Mouse (Mus musculus) neural tube, embryonic 13.5 days (tissue): ENCODE measurements at regions not wholly inside any gene's neighbourhood (a gene's known extent, or its start where the extent isn't known, plus 50 kb on each side); places are given as distances from the start of the nearest gene placed in this dataset.
"Not testable (repeated sequence)": the region's sequence is repeated elsewhere in the genome, so short reads cannot be mapped to it uniquely, and the experiment has no call there.

Source experiments
- ATAC-seq: fragments of 200-750 bp; cut with Nextera tagmentation; 2 replicates; pipeline ENCODE4 v1.8.0; 2017; ENCODE audit warnings: low read depth, mild to moderate bottlenecking, moderate TSS enrichment, moderate library complexity
- H3K27ac ChIP-seq: fragments of 300-500 bp; sonication (generic); replicated peaks from 2 replicates; pipeline ENCODE4 v1.5.1; 2015; ENCODE audit warnings: moderate library complexity, mild to moderate bottlenecking, inconsistent platforms
- H3K27me3 ChIP-seq: fragments of 300-500 bp; sonication (generic); 2 replicates; pipeline ENCODE4 v1.6.1; 2015; ENCODE audit warnings: mild to moderate bottlenecking, inconsistent platforms
- H3K36me3 ChIP-seq: fragments of 300-500 bp; sonication (generic); 2 replicates; pipeline ENCODE4 v1.6.1; 2015; ENCODE audit warnings: mild to moderate bottlenecking, inconsistent platforms
- H3K4me1 ChIP-seq: fragments of 300-500 bp; sonication (generic); replicated peaks from 2 replicates; pipeline ENCODE4 v1.6.1; 2015; ENCODE audit warnings: inconsistent platforms
- H3K4me2 ChIP-seq: fragments of 300-500 bp; sonication (generic); 2 replicates; pipeline ENCODE4 v1.6.1; 2015; ENCODE audit warnings: inconsistent platforms, mild to moderate bottlenecking, moderate library complexity
- H3K4me3 ChIP-seq: fragments of 300-500 bp; sonication (generic); 2 replicates; pipeline ENCODE4 v1.5.1; 2015; ENCODE audit warnings: mild to moderate bottlenecking, inconsistent platforms
- H3K9ac ChIP-seq: fragments of 300-500 bp; sonication (generic); 2 replicates; pipeline ENCODE4 v1.6.1; 2015; ENCODE audit warnings: moderate library complexity, mild to moderate bottlenecking, inconsistent platforms
- H3K9me3 ChIP-seq: fragments of 300-500 bp; sonication (generic); 2 replicates; pipeline ENCODE4 v1.6.1; 2016; ENCODE audit warnings: inconsistent platforms
- WGBS: fragments of 180-500 bp; shearing (Covaris S2); methylation state at CpG from one replicate; pipeline ENCODE4 v1.1.7; 2015; 5-methylcytosine and 5-hydroxymethylcytosine counted together

DNA sequence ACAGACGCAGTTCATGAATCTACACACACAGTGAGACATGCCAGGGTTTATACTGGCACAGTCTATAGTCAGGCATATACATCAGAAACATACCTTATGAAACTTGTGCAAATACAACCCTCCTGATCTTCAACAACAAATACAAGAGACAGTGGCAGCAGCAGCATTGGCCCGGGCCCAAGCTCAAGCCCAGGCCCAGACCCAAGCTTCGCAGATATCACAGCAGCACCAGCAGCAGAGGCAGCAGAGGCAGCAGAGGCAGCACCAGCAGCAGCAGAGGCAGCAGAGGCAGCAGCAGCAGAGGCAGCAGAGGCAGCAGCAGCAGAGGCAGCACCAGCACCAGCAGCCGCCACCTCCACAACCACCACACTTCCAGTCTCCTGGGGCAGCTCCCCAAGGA is 80.0 kb downstream of the Samd9l start:
- ATAC-seq, result no peak
- no peaks in the 10 kb centered on the region for H3K4me1 ChIP-seq
- WGBS, result 93% methylated on average over 4 of the region's 4 CpGs

DNA sequence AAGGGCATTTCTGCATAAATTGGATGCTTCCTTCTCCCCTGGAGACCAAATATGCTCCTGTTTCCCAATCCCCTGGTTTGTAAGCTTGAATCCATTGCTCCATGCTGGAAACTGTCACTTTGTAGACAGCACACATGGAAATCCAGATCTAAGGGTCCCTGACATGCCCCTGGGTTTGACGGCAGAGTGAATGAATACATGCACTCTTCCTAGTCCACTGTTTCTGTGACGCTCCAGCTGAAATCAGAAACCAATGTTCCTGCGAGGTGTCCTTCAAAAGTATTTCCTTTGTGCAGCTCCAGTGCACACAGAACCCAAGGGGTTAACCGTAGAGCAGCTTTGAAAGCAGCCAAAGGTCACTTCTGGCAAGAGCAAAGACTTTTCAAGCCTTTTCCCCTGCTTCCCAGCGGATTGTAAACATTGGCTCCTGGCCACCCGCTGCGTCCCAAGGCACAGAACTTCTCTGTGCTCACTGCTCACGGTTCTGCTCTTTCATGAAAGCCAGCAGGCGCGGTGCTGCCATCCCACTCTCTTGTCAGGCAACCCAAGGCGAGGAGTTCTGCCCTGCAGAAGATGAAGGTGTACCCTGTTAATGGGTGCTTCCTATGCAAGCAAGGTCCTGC is 91.7 kb downstream of the Samd9l start:
- H3K9ac ChIP-seq, H3K27me3 ChIP-seq, H3K4me1 ChIP-seq, H3K27ac ChIP-seq, H3K4me3 ChIP-seq, H3K9me3 ChIP-seq, ATAC-seq, H3K36me3 ChIP-seq: not testable (repeated sequence)
- peak overlapping the region; percentile 38 for H3K4me2 ChIP-seq
- 2% methylated on average over 11 of the region's 11 CpGs for WGBS

More for the DNA sequence above, 80.0 kb downstream of the Samd9l start:
- Histone ChIP-seq H3K27me3 (no peaks in the 10 kb centered on the region), H3K9me3 (no peaks in the 10 kb centered on the region), H3K4me2 (no peak overlapping the region), H3K4me3 (no peak overlapping the region), H3K27ac (no peak overlapping the region), H3K36me3 (no peaks in the 10 kb centered on the region), H3K9ac (no peak overlapping the region)

GRCm38 (mm10) chr6:3304881-3305620 is 94.3 kb downstream of the Samd9l start:
- H3K9me3 ChIP-seq, H3K36me3 ChIP-seq, H3K4me1 ChIP-seq, ATAC-seq, H3K4me3 ChIP-seq, H3K9ac ChIP-seq, H3K27me3 ChIP-seq, H3K4me2 ChIP-seq, H3K27ac ChIP-seq: not testable (repeated sequence)
- 72% methylated on average over 10 of the region's 10 CpGs for WGBS

- H3K36me3 ChIP-seq, H3K4me2 ChIP-seq, H3K4me1 ChIP-seq, H3K9ac ChIP-seq, H3K4me3 ChIP-seq, ATAC-seq, H3K27me3 ChIP-seq, H3K27ac ChIP-seq, H3K9me3 ChIP-seq: not testable (repeated sequence)
- WGBS, result 85% methylated on average over 8 of the region's 8 CpGs
These were observed 106.1 kb downstream of the Samd9l start for GRCm38 (mm10) chr6:3293316-3293715.

- not testable (repeated sequence) for H3K4me2 ChIP-seq, H3K36me3 ChIP-seq, H3K9ac ChIP-seq, H3K27me3 ChIP-seq, ATAC-seq, H3K4me3 ChIP-seq, H3K9me3 ChIP-seq, H3K27ac ChIP-seq, H3K4me1 ChIP-seq
- 97% methylated on average over 6 of the region's 6 CpGs for WGBS
These were observed 107.4 kb downstream of the Samd9l start for GRCm38 (mm10) chr6:3291983-3292382.

- H3K27me3 ChIP-seq, H3K4me1 ChIP-seq, H3K4me3 ChIP-seq, H3K36me3 ChIP-seq, H3K4me2 ChIP-seq, H3K9me3 ChIP-seq, ATAC-seq, H3K9ac ChIP-seq, H3K27ac ChIP-seq: not testable (repeated sequence)
- 73% methylated on average over 4 of the region's 4 CpGs for WGBS
These were observed 130.6 kb downstream of the Samd9l start for GRCm38 (mm10) chr6:3268726-3269125.

DNA sequence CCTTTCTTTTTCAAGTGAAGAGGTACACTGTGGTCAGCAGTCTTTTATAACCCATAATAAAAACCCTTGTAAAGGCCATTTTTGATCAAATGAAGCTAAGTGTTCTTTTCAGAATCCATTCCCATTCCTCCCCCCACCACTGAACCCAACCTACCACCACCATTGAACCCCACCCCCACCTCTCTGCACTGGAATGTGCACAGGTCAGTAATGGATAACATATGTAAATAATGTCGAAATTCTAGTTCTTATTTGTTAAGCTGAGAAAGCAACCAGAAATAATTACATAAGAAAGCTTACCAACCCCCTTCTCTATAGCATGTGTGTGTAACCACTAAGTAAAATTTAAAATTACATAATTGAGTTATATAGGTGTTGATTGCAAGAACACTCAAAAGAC is 133.9 kb downstream of the Samd9l start:
- WGBS, result 74% methylated on average over 1 of the region's 1 CpGs
- H3K27me3 ChIP-seq, result not testable (repeated sequence)

More for the DNA sequence above, 133.9 kb downstream of the Samd9l start:
- H3K4me3 ChIP-seq, H3K4me1 ChIP-seq, ATAC-seq, H3K9ac ChIP-seq, H3K36me3 ChIP-seq, H3K9me3 ChIP-seq, H3K4me2 ChIP-seq, H3K27ac ChIP-seq: not testable (repeated sequence)
